Mouse (Mus musculus): ENCODE data around the gene Egfr. TPM values are rescaled to one million over a fixed set of nuclear protein-coding genes. Genes with fewer than 3 reads are reported as not detected.

Egfr gene
- polyA plus RNA-seq, 1 experiment from 2014 or later: 3.8 TPM

GRCm38 (mm10) chr11:16907517-16908129, 155.6 kb downstream of the Egfr start:
- no peaks in the 10 kb centered on the region for H3K36me3 ChIP-seq (ENCODE audit: control insufficient read depth, insufficient read depth, low read length)
- no peaks in the 10 kb centered on the region for H3K27me3 ChIP-seq (ENCODE audit: control insufficient read depth, insufficient read depth, low read length)
- WGBS: 80% methylated on average over 1 of the region's 1 CpGs
- no peak overlapping the region for H3K4me2 ChIP-seq (replicated peaks; ENCODE audit: low read depth, low read length)
- DNase-seq (ENCODE audit: low spot score) (no peak), ATAC-seq (ENCODE audit: low FRiP score) (no peak)
- no peaks in the 10 kb centered on the region for H3K9me3 ChIP-seq (ENCODE audit: control insufficient read depth, low read length)
- no peak overlapping the region for H3K4me3 ChIP-seq (ENCODE audit: low read depth, low read length)
- H3K9ac ChIP-seq (ENCODE audit: low read depth, low read length): no peak overlapping the region
- H3K4me1 ChIP-seq (replicated peaks; ENCODE audit: control insufficient read depth, insufficient read depth, low read length): no peaks in the 10 kb centered on the region
- H3K27ac ChIP-seq (ENCODE audit: low read depth, low read length): no peak overlapping the region

- no peak overlapping the region for H3K9ac ChIP-seq (ENCODE audit: low read depth, low read length)
- H3K27ac ChIP-seq (ENCODE audit: low read depth, low read length): no peak overlapping the region
- 69% methylated on average over 3 of the region's 3 CpGs for WGBS
- H3K4me1 ChIP-seq (replicated peaks; ENCODE audit: control insufficient read depth, insufficient read depth, low read length): no peaks in the 10 kb centered on the region
- DNase-seq (ENCODE audit: low spot score) (no peak), ATAC-seq (ENCODE audit: low FRiP score) (no peak)
- no peak overlapping the region for H3K4me3 ChIP-seq (ENCODE audit: low read depth, low read length)
- H3K4me2 ChIP-seq (replicated peaks; ENCODE audit: low read depth, low read length): no peak overlapping the region
- no peaks in the 10 kb centered on the region for H3K36me3 ChIP-seq (ENCODE audit: control insufficient read depth, insufficient read depth, low read length)
- no peaks in the 10 kb centered on the region for H3K9me3 ChIP-seq (ENCODE audit: control insufficient read depth, low read length)
- no peaks in the 10 kb centered on the region for H3K27me3 ChIP-seq (ENCODE audit: control insufficient read depth, insufficient read depth, low read length)
Observed at GRCm38 (mm10) chr11:16914756-16915155, 162.8 kb downstream of the Egfr start.

- DNase-seq (ENCODE audit: low spot score) (no peak), ATAC-seq (ENCODE audit: low FRiP score) (no peak)
- Histone ChIP-seq H3K27ac (ENCODE audit: low read depth, low read length) (no peak overlapping the region), H3K4me1 (replicated peaks; ENCODE audit: control insufficient read depth, insufficient read depth, low read length) (no peaks in the 10 kb centered on the region), H3K4me3 (ENCODE audit: low read depth, low read length) (no peak overlapping the region), H3K9me3 (ENCODE audit: control insufficient read depth, low read length) (no peaks in the 10 kb centered on the region), H3K4me2 (replicated peaks; ENCODE audit: low read depth, low read length) (no peak overlapping the region), H3K9ac (ENCODE audit: low read depth, low read length) (no peak overlapping the region), H3K27me3 (ENCODE audit: control insufficient read depth, insufficient read depth, low read length) (no peaks in the 10 kb centered on the region), H3K36me3 (ENCODE audit: control insufficient read depth, insufficient read depth, low read length) (no peaks in the 10 kb centered on the region)
- 72% methylated on average over 5 of the region's 5 CpGs for WGBS
Observed at GRCm38 (mm10) chr11:16915850-16916249, 163.8 kb downstream of the Egfr start.

- no peaks in the 10 kb centered on the region for H3K4me1 ChIP-seq (replicated peaks; ENCODE audit: control insufficient read depth, insufficient read depth, low read length)
- no peak overlapping the region for H3K4me3 ChIP-seq (ENCODE audit: low read depth, low read length)
- ATAC-seq (ENCODE audit: low FRiP score) (no peak), DNase-seq (ENCODE audit: low spot score) (no peak)
- H3K27me3 ChIP-seq (ENCODE audit: control insufficient read depth, insufficient read depth, low read length): no peaks in the 10 kb centered on the region
- H3K9ac ChIP-seq (ENCODE audit: low read depth, low read length): no peak overlapping the region
- WGBS: 98% methylated on average over 2 of the region's 2 CpGs
- H3K27ac ChIP-seq (ENCODE audit: low read depth, low read length): no peak overlapping the region
- H3K36me3 ChIP-seq (ENCODE audit: control insufficient read depth, insufficient read depth, low read length): no peaks in the 10 kb centered on the region
- H3K9me3 ChIP-seq (ENCODE audit: control insufficient read depth, low read length): no peaks in the 10 kb centered on the region
- H3K4me2 ChIP-seq (replicated peaks; ENCODE audit: low read depth, low read length): no peak overlapping the region
Observed at GRCm38 (mm10) chr11:16917512-16917911, 165.5 kb downstream of the Egfr start.

GRCm38 (mm10) chr11:16932159-16932558, 180.2 kb downstream of the Egfr start:
- Histone ChIP-seq H3K27ac (ENCODE audit: low read depth, low read length) (no peak overlapping the region), H3K27me3 (ENCODE audit: control insufficient read depth, insufficient read depth, low read length) (no peaks in the 10 kb centered on the region), H3K4me2 (replicated peaks; ENCODE audit: low read depth, low read length) (no peak overlapping the region), H3K4me1 (replicated peaks; ENCODE audit: control insufficient read depth, insufficient read depth, low read length) (no peaks in the 10 kb centered on the region), H3K36me3 (ENCODE audit: control insufficient read depth, insufficient read depth, low read length) (no peaks in the 10 kb centered on the region), H3K9ac (ENCODE audit: low read depth, low read length) (no peak overlapping the region), H3K4me3 (ENCODE audit: low read depth, low read length) (no peak overlapping the region), H3K9me3 (ENCODE audit: control insufficient read depth, low read length) (no peaks in the 10 kb centered on the region)
- ATAC-seq (ENCODE audit: low FRiP score) (no peak), DNase-seq (ENCODE audit: low spot score) (no peak)
- 93% methylated on average over 3 of the region's 3 CpGs for WGBS

- H3K27me3 ChIP-seq (ENCODE audit: control insufficient read depth, insufficient read depth, low read length): no peaks in the 10 kb centered on the region
- WGBS: 62% methylated on average over 6 of the region's 6 CpGs
Observed at GRCm38 (mm10) chr11:16935577-16936236, 183.7 kb downstream of the Egfr start.

GRCm38 (mm10) chr11:16941103-16941793, 189.2 kb downstream of the Egfr start:
- no peak overlapping the region for H3K4me2 ChIP-seq (replicated peaks; ENCODE audit: low read depth, low read length)
- no peak overlapping the region for H3K9ac ChIP-seq (ENCODE audit: low read depth, low read length)
- WGBS: 39% methylated on average over 4 of the region's 4 CpGs
- H3K27me3 ChIP-seq (ENCODE audit: control insufficient read depth, insufficient read depth, low read length): no peaks in the 10 kb centered on the region
- DNase-seq (ENCODE audit: low spot score) (peak; percentile 22), ATAC-seq (ENCODE audit: low FRiP score) (peak; percentile 69)
- H3K9me3 ChIP-seq (ENCODE audit: control insufficient read depth, low read length): no peaks in the 10 kb centered on the region
- H3K4me1 ChIP-seq (replicated peaks; ENCODE audit: control insufficient read depth, insufficient read depth, low read length): no peaks in the 10 kb centered on the region
- H3K27ac ChIP-seq (ENCODE audit: low read depth, low read length): no peak overlapping the region
- H3K4me3 ChIP-seq (ENCODE audit: low read depth, low read length): no peak overlapping the region
- H3K36me3 ChIP-seq (ENCODE audit: control insufficient read depth, insufficient read depth, low read length): no peaks in the 10 kb centered on the region

More at GRCm38 (mm10) chr11:16935577-16936236, 183.7 kb downstream of the Egfr start:
- Histone ChIP-seq H3K27ac (ENCODE audit: low read depth, low read length) (no peak overlapping the region), H3K9ac (ENCODE audit: low read depth, low read length) (no peak overlapping the region), H3K36me3 (ENCODE audit: control insufficient read depth, insufficient read depth, low read length) (no peaks in the 10 kb centered on the region), H3K9me3 (ENCODE audit: control insufficient read depth, low read length) (no peaks in the 10 kb centered on the region), H3K4me2 (replicated peaks; ENCODE audit: low read depth, low read length) (no peak overlapping the region), H3K4me3 (ENCODE audit: low read depth, low read length) (no peak overlapping the region), H3K4me1 (replicated peaks; ENCODE audit: control insufficient read depth, insufficient read depth, low read length) (no peaks in the 10 kb centered on the region)
- no peak for DNase-seq (ENCODE audit: low spot score)
- ATAC-seq (ENCODE audit: low FRiP score): no peak

- H3K27me3 ChIP-seq (ENCODE audit: control insufficient read depth, insufficient read depth, low read length): no peaks in the 10 kb centered on the region
- no peak overlapping the region for H3K27ac ChIP-seq (ENCODE audit: low read depth, low read length)
- no peak overlapping the region for H3K9ac ChIP-seq (ENCODE audit: low read depth, low read length)
- no peak overlapping the region for H3K4me3 ChIP-seq (ENCODE audit: low read depth, low read length)
- DNase-seq (ENCODE audit: low spot score): no peak
- no peaks in the 10 kb centered on the region for H3K4me1 ChIP-seq (replicated peaks; ENCODE audit: control insufficient read depth, insufficient read depth, low read length)
- H3K36me3 ChIP-seq (ENCODE audit: control insufficient read depth, insufficient read depth, low read length): no peaks in the 10 kb centered on the region
- 70% methylated on average over 4 of the region's 4 CpGs for WGBS
- peak; percentile 49 for ATAC-seq (ENCODE audit: low FRiP score)
- H3K9me3 ChIP-seq (ENCODE audit: control insufficient read depth, low read length): no peaks in the 10 kb centered on the region
- H3K4me2 ChIP-seq (replicated peaks; ENCODE audit: low read depth, low read length): no peak overlapping the region
Observed at GRCm38 (mm10) chr11:16941973-16942452, 190.0 kb downstream of the Egfr start.

Data from hindbrain, embryonic 11.5 days (tissue).